Mouse (Mus musculus): ENCODE data around the gene Gm28053.

GRCm38 (mm10) chr6:48772030-48772429 is 53.6 kb downstream of the Gm28053 start:
- TF ChIP-seq GATA1 (IDR thresholded peaks at IDR 0.05; ENCODE audit: borderline replicate concordance, low read length) (no peak), FLI1 (IDR thresholded peaks at IDR 0.05; ENCODE audit: low read length) (no peak)
